Mouse (Mus musculus) limb, embryonic 12.5 days (tissue): ENCODE measurements around the gene Taar8c. TPM values are rescaled to one million over a fixed set of nuclear protein-coding genes. Genes with fewer than 3 reads are reported as not detected.

Experiments
- ATAC-seq: fragments of 200-750 bp; cut with Nextera tagmentation; 2 replicates; pipeline ENCODE4 v1.8.0; 2017; ENCODE audit warnings: low read depth, moderate TSS enrichment; ENCODE audit not compliant: insufficient number of reproducible peaks, insufficient read depth, low FRiP score, low TSS enrichment
- H3K27ac ChIP-seq: fragments of 300-500 bp; sonication (generic); 2 replicates; pipeline ENCODE4 v1.5.1; 2016; ENCODE audit warnings: mild to moderate bottlenecking, moderate library complexity
- H3K27me3 ChIP-seq: fragments of 300-500 bp; sonication (generic); 2 replicates; pipeline ENCODE4 v1.6.1; 2016; ENCODE audit warnings: mild to moderate bottlenecking, moderate library complexity
- H3K36me3 ChIP-seq: fragments of 300-500 bp; sonication (generic); 2 replicates; pipeline ENCODE4 v1.6.1; 2016; ENCODE audit warnings: mild to moderate bottlenecking, moderate library complexity
- H3K4me1 ChIP-seq: fragments of 300-500 bp; sonication (generic); replicated peaks from 2 replicates; pipeline ENCODE4 v1.6.1; 2016
- H3K4me2 ChIP-seq: fragments of 300-500 bp; sonication (generic); 2 replicates; pipeline ENCODE4 v1.6.1; 2016; ENCODE audit warnings: mild to moderate bottlenecking, moderate library complexity
- H3K4me3 ChIP-seq: fragments of 300-500 bp; sonication (generic); replicated peaks from 2 replicates; pipeline ENCODE4 v1.5.1; 2016; ENCODE audit warnings: mild to moderate bottlenecking
- H3K9ac ChIP-seq: fragments of 300-500 bp; sonication (generic); replicated peaks from 2 replicates; pipeline ENCODE4 v1.6.1; 2016; ENCODE audit warnings: mild to moderate bottlenecking, moderate library complexity
- H3K9me3 ChIP-seq: fragments of 300-500 bp; sonication (generic); 2 replicates; pipeline ENCODE4 v1.6.1; 2016; ENCODE audit warnings: mild to moderate bottlenecking, moderate library complexity
- WGBS: fragments of 180-500 bp; shearing (Covaris S2); methylation state at CpG from one replicate; pipeline ENCODE4 v1.1.7; 2016; 5-methylcytosine and 5-hydroxymethylcytosine counted together
- polyA plus RNA-seq: library from polyadenylated mRNA; unstranded; fragments of >200 nt; fragmentation: Nextera tagmentation; extraction: Ambion mirVana; gene quantifications from 2 replicates; pipeline ENCODE4 v1.2.1, GENCODE M21; 2016

The Taar8c gene
- polyA plus RNA-seq, 1 experiment from 2014 or later, result not detected

DNA sequence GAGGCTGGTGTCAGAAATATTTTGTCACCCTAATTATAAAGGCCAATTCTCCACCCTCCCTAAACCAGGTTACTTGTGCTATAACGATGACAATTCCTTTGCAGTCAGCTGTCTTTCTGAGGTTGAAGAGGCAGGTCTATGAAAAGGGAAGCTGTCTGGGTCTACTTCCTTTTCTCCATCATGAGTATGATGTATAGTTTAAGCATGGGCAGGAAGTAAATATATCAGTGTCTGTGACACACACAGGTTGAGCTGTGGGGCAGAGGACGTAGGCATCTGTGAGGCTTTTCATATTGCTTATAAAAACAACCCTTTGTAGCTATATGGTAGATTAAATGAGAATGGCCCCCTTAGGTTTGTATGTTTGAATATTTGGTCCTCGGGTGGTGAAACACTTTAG is 42.7 kb downstream of the Taar8c start:
- Histone ChIP-seq H3K9ac (no peak overlapping the region), H3K4me2 (no peak overlapping the region), H3K4me1 (no peaks in the 10 kb centered on the region), H3K27me3 (no peaks in the 10 kb centered on the region), H3K27ac (no peak overlapping the region), H3K4me3 (no peak overlapping the region), H3K36me3 (no peaks in the 10 kb centered on the region), H3K9me3 (no peaks in the 10 kb centered on the region)
- no peak for ATAC-seq
- WGBS, result 90% methylated on average over 3 of the region's 3 CpGs

DNA sequence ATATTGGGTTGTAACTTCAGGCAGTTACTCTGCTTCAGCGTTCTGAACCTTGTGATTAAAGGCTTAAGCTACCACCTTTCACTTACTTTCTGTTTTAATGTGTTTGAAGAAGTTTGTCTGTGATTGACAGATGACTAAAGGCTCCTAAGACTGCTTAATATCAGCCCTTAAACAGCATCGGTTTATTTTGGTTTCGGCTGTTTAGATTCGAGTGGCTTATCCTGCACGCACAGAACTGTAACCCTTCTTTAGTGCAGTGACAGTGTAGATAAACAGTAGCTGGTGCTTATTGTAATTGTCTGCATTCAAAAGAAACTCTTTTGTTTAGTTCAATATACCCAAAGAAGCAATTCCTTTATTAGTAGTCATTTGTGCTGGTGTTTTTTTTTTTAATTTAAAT is 49.7 kb downstream of the Taar8c start:
- Histone ChIP-seq H3K9ac (no peak overlapping the region), H3K4me1 (no peaks in the 10 kb centered on the region), H3K4me3 (no peak overlapping the region), H3K4me2 (no peak overlapping the region), H3K27me3 (no peaks in the 10 kb centered on the region), H3K36me3 (no peaks in the 10 kb centered on the region), H3K27ac (no peak overlapping the region), H3K9me3 (no peaks in the 10 kb centered on the region)
- WGBS, result 69% methylated on average over 5 of the region's 5 CpGs
- ATAC-seq, result no peak

Other genes with a start within 250 kb of the Taar8c start
- gene Vnn1, start 207.2 kb downstream of the Taar8c start, polyA plus RNA-seq, result 0.61 and 1.0 TPM in 2 replicates
- not detected in 2 replicates for gene Taar1, start 181.6 kb downstream of the Taar8c start, polyA plus RNA-seq
- gene Taar2, start 163.3 kb downstream of the Taar8c start, polyA plus RNA-seq, result not detected in 2 replicates
- gene Taar3, start 152.4 kb downstream of the Taar8c start, polyA plus RNA-seq, result not detected in 2 replicates
- not detected in 2 replicates for gene Taar4, start 141.4 kb downstream of the Taar8c start, polyA plus RNA-seq
- not detected in 2 replicates for gene Taar5, start 131.2 kb downstream of the Taar8c start, polyA plus RNA-seq
- not detected in 2 replicates for gene Taar6, start 116.3 kb downstream of the Taar8c start, polyA plus RNA-seq
- not detected in 2 replicates for gene Taar7a, start 108.4 kb downstream of the Taar8c start, polyA plus RNA-seq
- gene Taar7b, start 102.0 kb downstream of the Taar8c start, polyA plus RNA-seq, result not detected in 2 replicates
- not detected in 2 replicates for gene Taar7d, start 74.7 kb downstream of the Taar8c start, polyA plus RNA-seq
- gene Taar7e, start 64.3 kb downstream of the Taar8c start, polyA plus RNA-seq, result not detected in 2 replicates
- gene Taar7f, start 52.4 kb downstream of the Taar8c start, polyA plus RNA-seq, result not detected in 2 replicates
- not detected in 2 replicates for gene Taar8a, start 25.4 kb downstream of the Taar8c start, polyA plus RNA-seq
- gene Taar8b, start 9.6 kb downstream of the Taar8c start, polyA plus RNA-seq, result not detected in 2 replicates
- gene Taar9, start 7.6 kb upstream of the Taar8c start, polyA plus RNA-seq, result not detected in 2 replicates
- 52.0 and 57.9 TPM in 2 replicates for gene Stx7, start 47.4 kb upstream of the Taar8c start, polyA plus RNA-seq
- 19.7 and 20.3 TPM in 2 replicates for gene Moxd1, start 121.6 kb upstream of the Taar8c start, polyA plus RNA-seq